ENCODE assay signal across 10 mouse cellular contexts in genomic region chr2:121102051-121102450, GRCm38 (mm10). TPM values are rescaled to one million over a fixed set of nuclear protein-coding genes. Genes with fewer than 3 reads are reported as not detected.
DNase-seq lines count a peak whose midpoint lies in the region; ATAC-seq and TF ChIP-seq lines count a peak whose summit lies in the region.
"Had no signal": no experiment of that assay in that cellular context is flagged by ENCODE, and none has a peak within 500 bp of the region (broad histone marks: within the 10 kb centered on the region; RNA-seq: fewer than 3 reads in every experiment).

No protein-coding gene starts in this region.

- H3K4me1 ChIP-seq in midbrain, embryonic 13.5 days (replicated peaks), result no peaks in the 10 kb centered on the region
- H3K4me1 ChIP-seq in midbrain, embryonic 11.5 days (ENCODE audit: control insufficient read depth, insufficient read depth, low read length), result no peaks in the 10 kb centered on the region
- no peaks in the 10 kb centered on the region for H3K4me1 ChIP-seq in stomach, embryonic 16.5 days (ENCODE audit: control insufficient read depth, insufficient read depth, low read length)
- H3K4me1 ChIP-seq: embryonic facial prominence, embryonic 13.5 days; stomach, embryonic 15.5 days had no signal

- H3K27ac ChIP-seq in midbrain, embryonic 13.5 days, result no peak overlapping the region
- H3K27ac ChIP-seq in midbrain, embryonic 11.5 days (ENCODE audit: low read depth, low read length), result no peak overlapping the region
- no peak overlapping the region for H3K27ac ChIP-seq in stomach, embryonic 16.5 days (ENCODE audit: low read length)
- H3K27ac ChIP-seq: embryonic facial prominence, embryonic 13.5 days; stomach, embryonic 15.5 days had no signal

- no peak for TF ChIP-seq POLR2A in brain, embryonic 14.5 days (IDR thresholded peaks at IDR 0.05; ENCODE audit: borderline replicate concordance, extremely low read depth, insufficient read depth, insufficient read length, poor library complexity, severe bottlenecking)

- no peak overlapping the region for H3K4me3 ChIP-seq in midbrain, embryonic 13.5 days (replicated peaks)
- no peak overlapping the region for H3K4me3 ChIP-seq in midbrain, embryonic 11.5 days (ENCODE audit: low read depth, low read length)
- no peak overlapping the region for H3K4me3 ChIP-seq in stomach, embryonic 16.5 days (replicated peaks; ENCODE audit: low read length)
- H3K4me3 ChIP-seq: embryonic facial prominence, embryonic 13.5 days; stomach, embryonic 15.5 days had no signal

- H3K9me3 ChIP-seq in midbrain, embryonic 13.5 days, result no peaks in the 10 kb centered on the region
- no peaks in the 10 kb centered on the region for H3K9me3 ChIP-seq in midbrain, embryonic 11.5 days (ENCODE audit: control insufficient read depth, low read length)
- H3K9me3 ChIP-seq in stomach, embryonic 16.5 days (replicated peaks; ENCODE audit: control insufficient read depth, low read length), result no peaks in the 10 kb centered on the region
- H3K9me3 ChIP-seq: embryonic facial prominence, embryonic 13.5 days; stomach, embryonic 15.5 days had no signal

- no peaks in the 10 kb centered on the region for H3K36me3 ChIP-seq in midbrain, embryonic 13.5 days
- no peaks in the 10 kb centered on the region for H3K36me3 ChIP-seq in midbrain, embryonic 11.5 days (ENCODE audit: control insufficient read depth, insufficient read depth, low read length)
- H3K36me3 ChIP-seq in stomach, embryonic 16.5 days (ENCODE audit: control insufficient read depth, insufficient read depth, low read length), result no peaks in the 10 kb centered on the region
- H3K36me3 ChIP-seq: embryonic facial prominence, embryonic 13.5 days; stomach, embryonic 15.5 days had no signal

- 23% methylated on average over 9 of the region's 9 CpGs for WGBS in midbrain, embryonic 13.5 days
- WGBS in midbrain, embryonic 11.5 days, result 30% methylated on average over 9 of the region's 9 CpGs
- WGBS in stomach, embryonic 16.5 days, result 12% methylated on average over 9 of the region's 9 CpGs

- peak; percentile 76; the same call in 1 of the 2 replicates for TF ChIP-seq CTCF in brain, embryonic 14.5 days (IDR thresholded peaks at IDR 0.05; ENCODE audit: borderline replicate concordance, extremely low read depth, insufficient read depth, insufficient read length)

- no peak overlapping the region for H3K4me2 ChIP-seq in midbrain, embryonic 13.5 days (replicated peaks)
- H3K4me2 ChIP-seq in midbrain, embryonic 11.5 days, result no peak overlapping the region
- H3K4me2 ChIP-seq in stomach, embryonic 16.5 days (ENCODE audit: low read depth, low read length), result no peak overlapping the region
- H3K4me2 ChIP-seq: embryonic facial prominence, embryonic 13.5 days; stomach, embryonic 15.5 days had no signal

- DNase-seq in midbrain, embryonic 11.5 days (ENCODE audit: low spot score, missing footprints), result no peak
- DNase-seq in brain, embryonic 14.5 days (ENCODE audit: low read depth), result peak; percentile 88
- peak; percentile 39 for DNase-seq in fibroblast of lung, adult 2 months (ENCODE audit: low read depth)
- DNase-seq in left cerebral cortex, adult 18-20 months (ENCODE audit: low spot score in 2 of 2), result peak; percentile 68 to 76
- DNase-seq in mesoderm, embryonic 11.5 days (ENCODE audit: low read depth, low spot score), result peak; percentile 80

- 0 out of 2 replicates have a peak, but pooled peaks have one; percentile 48 for ATAC-seq in midbrain, embryonic 13.5 days
- ATAC-seq in midbrain, embryonic 11.5 days (ENCODE audit: low FRiP score), result no peak
- ATAC-seq in inflammation-experienced regulatory T-cells, adult 6 months, result peak; percentile 41
- 0 out of 2 replicates have a peak, but pooled peaks have one; percentile 25 for ATAC-seq in stomach, embryonic 16.5 days (ENCODE audit: insufficient read depth, low FRiP score)

- no peaks in the 10 kb centered on the region for H3K27me3 ChIP-seq in midbrain, embryonic 13.5 days
- H3K27me3 ChIP-seq in midbrain, embryonic 11.5 days (ENCODE audit: control insufficient read depth, insufficient read depth, low read length), result no peaks in the 10 kb centered on the region
- H3K27me3 ChIP-seq in stomach, embryonic 16.5 days (ENCODE audit: control insufficient read depth, insufficient read depth, low read length), result no peaks in the 10 kb centered on the region
- H3K27me3 ChIP-seq: embryonic facial prominence, embryonic 13.5 days; stomach, embryonic 15.5 days had no signal

- H3K9ac ChIP-seq in midbrain, embryonic 13.5 days (replicated peaks), result no peak overlapping the region
- H3K9ac ChIP-seq in midbrain, embryonic 11.5 days (ENCODE audit: low read length), result no peak overlapping the region
- H3K9ac ChIP-seq in stomach, embryonic 16.5 days (ENCODE audit: low read length), result no peak overlapping the region
- H3K9ac ChIP-seq: embryonic facial prominence, embryonic 13.5 days; stomach, embryonic 15.5 days had no signal

RNA-seq across cellular contexts. Expression of gene Tgm7, which starts 7.5 kb away (rescaled TPM):
- polyA plus RNA-seq in midbrain, embryonic 13.5 days (2015; fragmentation: Nextera tagmentation; extraction: Ambion mirVana), result not detected in 2 replicates
- polyA plus RNA-seq in midbrain, embryonic 11.5 days (2014; fragmentation: Nextera tagmentation; extraction: Ambion mirVana), result not detected in 2 replicates
- 0.04 and 0.05 TPM in 2 replicates for polyA plus RNA-seq in brain, embryonic 14.5 days (2012; rRNA removed)
- not detected for polyA plus RNA-seq in inflammation-experienced regulatory T-cells, adult 6 months (2017; shearing (Covaris generic))
- under 1 TPM in 1 of 2 experiments, not detected in 1; 0.21 TPM for total RNA-seq in left cerebral cortex, adult 18-20 months (2021)
- polyA plus RNA-seq in stomach, embryonic 16.5 days (2015; fragmentation: Nextera tagmentation; extraction: Ambion mirVana), result 0.14 TPM in 2 replicates
- polyA plus RNA-seq: embryonic facial prominence, embryonic 13.5 days had no signal

RNA-seq across cellular contexts. Expression of gene Tgm5, which starts 16.4 kb away (rescaled TPM):
- not detected in 2 replicates for polyA plus RNA-seq in midbrain, embryonic 13.5 days (2015; fragmentation: Nextera tagmentation; extraction: Ambion mirVana)
- polyA plus RNA-seq in midbrain, embryonic 11.5 days (2014; fragmentation: Nextera tagmentation; extraction: Ambion mirVana), result not detected in 2 replicates
- 0.05 TPM in 1 of 2 replicates, not detected in the other for polyA plus RNA-seq in brain, embryonic 14.5 days (2012; rRNA removed)
- polyA plus RNA-seq in inflammation-experienced regulatory T-cells, adult 6 months (2017; shearing (Covaris generic)), result not detected
- under 1 TPM in 1 of 2 experiments, not detected in 1; 0.14 TPM for total RNA-seq in left cerebral cortex, adult 18-20 months (2021)
- polyA plus RNA-seq in stomach, embryonic 16.5 days (2015; fragmentation: Nextera tagmentation; extraction: Ambion mirVana), result 1.5 and 2.7 TPM in 2 replicates
- polyA plus RNA-seq: embryonic facial prominence, embryonic 13.5 days had no signal

RNA-seq across cellular contexts. Expression of gene Adal, which starts 38.2 kb away (rescaled TPM):
- 33.9 and 38.5 TPM in 2 replicates for polyA plus RNA-seq in midbrain, embryonic 13.5 days (2015; fragmentation: Nextera tagmentation; extraction: Ambion mirVana)
- 35.4 and 35.7 TPM in 2 replicates for polyA plus RNA-seq in midbrain, embryonic 11.5 days (2014; fragmentation: Nextera tagmentation; extraction: Ambion mirVana)
- 22.8 and 24.2 TPM in 2 replicates for polyA plus RNA-seq in brain, embryonic 14.5 days (2012; rRNA removed)
- polyA plus RNA-seq in inflammation-experienced regulatory T-cells, adult 6 months (2017; shearing (Covaris generic)), result 10 to 100 TPM; 13.2 to 20.5 (median 16.7) TPM
- total RNA-seq in left cerebral cortex, adult 18-20 months (2021), result 10 to 100 TPM; 14.5 to 17.8 TPM
- polyA plus RNA-seq in stomach, embryonic 16.5 days (2015; fragmentation: Nextera tagmentation; extraction: Ambion mirVana), result 18.4 and 19.2 TPM in 2 replicates

RNA-seq across cellular contexts. Expression of gene Lcmt2, which starts 38.4 kb away (rescaled TPM):
- polyA plus RNA-seq in midbrain, embryonic 13.5 days (2015; fragmentation: Nextera tagmentation; extraction: Ambion mirVana), result 26.1 and 26.3 TPM in 2 replicates
- 20.6 and 21.0 TPM in 2 replicates for polyA plus RNA-seq in midbrain, embryonic 11.5 days (2014; fragmentation: Nextera tagmentation; extraction: Ambion mirVana)
- polyA plus RNA-seq in brain, embryonic 14.5 days (2012; rRNA removed), result 11.5 and 12.9 TPM in 2 replicates
- polyA plus RNA-seq in inflammation-experienced regulatory T-cells, adult 6 months (2017; shearing (Covaris generic)), result 1 to 10 TPM; 4.8 to 7.5 (median 5.8) TPM
- total RNA-seq in left cerebral cortex, adult 18-20 months (2021), result 1 to 10 TPM; 6.9 to 7.6 TPM
- polyA plus RNA-seq in stomach, embryonic 16.5 days (2015; fragmentation: Nextera tagmentation; extraction: Ambion mirVana), result 19.2 and 20.3 TPM in 2 replicates
